Mouse (Mus musculus): ENCODE data around the gene Plk2. TPM values are rescaled to one million over a fixed set of nuclear protein-coding genes. Genes with fewer than 3 reads are reported as not detected.
"Not testable (repeated sequence)": the region's sequence is repeated elsewhere in the genome, so short reads cannot be mapped to it uniquely, and the experiment has no call there.

Gene Plk2
- total RNA-seq (2022) = 10 to 100 TPM; 19.7 to 26.0 (median 23.0) TPM

DNA sequence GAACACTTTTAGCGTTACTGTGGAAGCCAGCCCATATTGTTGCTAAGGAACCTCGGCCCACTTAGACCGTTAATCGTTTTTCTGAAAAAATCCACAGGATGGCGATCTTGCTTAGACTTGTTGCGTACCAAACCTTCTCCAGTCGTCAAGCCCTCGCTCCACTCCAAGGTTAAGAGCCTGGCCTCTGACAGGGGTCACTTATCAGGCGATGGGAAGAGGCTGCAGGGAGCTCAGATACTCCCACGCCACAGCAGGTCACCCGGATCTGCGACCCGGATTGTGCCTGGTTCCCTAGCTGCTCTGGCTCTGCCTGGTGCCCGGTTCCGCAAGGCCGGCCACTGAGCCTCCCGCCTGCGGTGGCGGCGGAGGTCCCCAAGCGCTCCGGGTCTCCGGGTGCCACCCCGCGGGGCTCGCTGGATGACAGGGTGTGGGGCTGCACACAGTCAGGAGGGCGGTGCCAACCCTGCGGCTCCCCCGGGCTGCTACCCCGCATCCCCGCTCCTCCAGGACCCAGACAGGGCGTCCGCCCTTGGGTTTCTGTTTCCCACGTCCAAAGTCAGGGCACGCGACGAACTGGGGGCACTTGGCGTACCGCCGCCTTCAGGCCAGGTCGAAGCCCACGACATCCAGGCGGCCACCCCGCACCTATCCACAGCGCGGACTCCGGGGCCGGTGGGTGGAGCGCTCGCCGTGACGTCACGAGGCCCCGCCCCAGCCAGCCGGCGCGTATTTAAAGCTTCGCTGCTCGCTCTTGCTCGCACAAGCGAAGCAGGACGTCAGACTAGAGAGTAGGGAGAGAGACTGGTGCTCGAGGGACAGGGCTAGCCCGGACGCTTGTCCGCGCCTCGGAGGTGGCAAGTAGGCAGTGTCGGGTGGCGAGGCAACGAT lies at the start of gene Plk2:
Gene Plk2, plus strand, starts transcription at position 756 of the 888 bp plus-strand sequence.
- DNase-seq (ENCODE audit: low spot score) = peak; percentile 95

GRCm38 (mm10) chr13:110346707-110347106 lies 48.1 kb upstream of the Plk2 start:
- no peak for DNase-seq (ENCODE audit: low spot score)

- DNase-seq (ENCODE audit: low spot score) = no peak
Measured at GRCm38 (mm10) chr13:110351051-110351450, 43.8 kb upstream of the Plk2 start.

GRCm38 (mm10) chr13:110356941-110357340 lies 37.9 kb upstream of the Plk2 start, which contains the start of gene Gapt:
Gapt (minus strand) TSS chr13:110357199.
- DNase-seq (ENCODE audit: low spot score) = no peak

- no peak for DNase-seq (ENCODE audit: low spot score)
Measured at GRCm38 (mm10) chr13:110363722-110364121, 31.1 kb upstream of the Plk2 start.

DNA sequence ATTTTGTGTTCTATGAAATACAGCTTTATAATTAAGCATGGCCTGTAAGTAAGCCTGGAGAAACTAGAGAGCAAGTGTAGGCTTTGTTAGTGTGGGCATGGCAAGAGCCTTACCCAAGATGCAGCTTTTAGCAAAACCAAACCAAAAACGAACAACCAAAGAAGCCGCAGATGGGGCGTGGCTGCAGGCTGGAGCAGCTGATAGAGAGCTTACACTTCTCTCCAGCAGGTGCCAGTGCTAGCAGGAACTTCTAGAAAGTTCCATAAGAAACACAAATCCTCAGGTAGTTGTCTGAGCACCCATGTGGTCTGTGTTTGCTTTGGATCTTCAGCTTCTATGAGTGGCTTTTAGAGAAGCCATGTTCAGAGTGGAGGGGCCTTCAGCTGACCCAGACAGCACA lies 28.4 kb upstream of the Plk2 start:
- DNase-seq (ENCODE audit: low spot score) = no peak

- no peak for DNase-seq (ENCODE audit: low spot score)
Measured at GRCm38 (mm10) chr13:110367961-110368555, 26.8 kb upstream of the Plk2 start.

GRCm38 (mm10) chr13:110368556-110369040 lies 26.2 kb upstream of the Plk2 start:
- DNase-seq (ENCODE audit: low spot score) = peak; percentile 57

GRCm38 (mm10) chr13:110369673-110370072 lies 25.2 kb upstream of the Plk2 start:
- no peak for DNase-seq (ENCODE audit: low spot score)

GRCm38 (mm10) chr13:110382447-110382901 lies 12.4 kb upstream of the Plk2 start:
- DNase-seq (ENCODE audit: low spot score) = no peak

DNA sequence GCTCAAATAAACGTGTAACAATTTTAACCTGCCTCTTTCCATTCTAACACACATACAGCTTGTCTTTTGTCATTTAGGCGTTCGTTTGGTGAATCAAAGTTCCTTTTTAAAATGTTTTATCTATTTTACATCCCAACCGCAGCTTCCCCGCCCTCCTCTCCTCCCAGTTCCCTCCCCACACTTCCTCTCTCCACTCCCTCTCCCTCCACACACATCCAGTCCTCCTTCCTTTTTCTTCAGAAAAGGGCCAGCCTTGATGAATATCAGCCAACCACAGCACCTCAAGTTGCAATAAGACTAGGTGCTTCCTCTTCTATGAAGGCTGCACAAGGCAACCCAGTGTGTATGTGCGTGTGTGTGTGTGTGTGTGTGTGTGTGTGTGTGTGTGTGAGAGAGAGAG lies 10.3 kb upstream of the Plk2 start:
- DNase-seq (ENCODE audit: low spot score) = no peak

DNA sequence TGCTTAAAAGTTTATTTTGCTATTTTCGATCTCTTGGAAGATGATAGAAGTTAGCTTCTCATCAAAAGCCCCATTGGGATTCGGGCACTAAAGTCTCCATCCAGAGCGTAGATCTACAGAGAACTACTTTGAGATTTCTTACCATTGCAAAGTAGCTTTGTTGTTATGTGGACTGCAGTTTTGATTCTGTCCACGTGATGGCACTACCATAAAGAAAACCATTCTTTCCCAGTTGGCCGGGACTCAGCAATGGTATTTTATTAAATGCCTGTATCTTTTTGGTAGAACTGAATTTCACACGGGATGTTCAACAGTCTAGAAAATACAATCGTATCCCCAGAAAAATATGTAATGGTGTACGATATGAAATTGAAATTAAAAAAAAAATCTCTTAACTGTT lies 2.6 kb upstream of the Plk2 start:
- DNase-seq (ENCODE audit: low spot score) = peak; percentile 80

DNA sequence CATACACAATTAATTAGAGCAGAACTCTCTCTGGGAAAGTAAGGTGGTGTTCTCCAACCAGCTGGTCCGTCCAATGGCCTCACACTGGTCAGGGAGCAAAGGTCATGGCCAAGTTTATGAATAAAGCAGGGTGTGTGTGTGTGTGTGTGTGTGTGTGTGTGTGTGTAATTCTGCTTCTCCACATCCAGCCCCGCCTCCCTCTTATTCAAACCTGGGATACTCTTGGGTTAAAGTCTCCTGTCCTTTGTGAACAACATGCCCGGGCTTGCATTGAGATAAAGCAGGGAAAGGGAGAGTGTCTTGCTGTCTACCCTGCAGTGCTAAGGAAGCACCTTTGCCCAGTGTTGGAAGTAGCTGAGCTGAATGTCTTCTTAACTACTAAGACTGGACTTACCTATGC lies 2.2 kb upstream of the Plk2 start:
- no peak for DNase-seq (ENCODE audit: low spot score)

- DNase-seq (ENCODE audit: low spot score) = peak; percentile 23
Measured at GRCm38 (mm10) chr13:110395179-110395794, 441 bp downstream of the Plk2 start.

GRCm38 (mm10) chr13:110395916-110396685 lies 1.3 kb downstream of the Plk2 start:
- DNase-seq (ENCODE audit: low spot score) = peak; percentile 24

- no peak for DNase-seq (ENCODE audit: low spot score)
Measured at GRCm38 (mm10) chr13:110397750-110398149, 2.9 kb downstream of the Plk2 start.

GRCm38 (mm10) chr13:110398513-110399270 lies 3.8 kb downstream of the Plk2 start:
- DNase-seq (ENCODE audit: low spot score) = peak; percentile 31

GRCm38 (mm10) chr13:110401443-110401842 lies 6.6 kb downstream of the Plk2 start:
- no peak for DNase-seq (ENCODE audit: low spot score)

DNA sequence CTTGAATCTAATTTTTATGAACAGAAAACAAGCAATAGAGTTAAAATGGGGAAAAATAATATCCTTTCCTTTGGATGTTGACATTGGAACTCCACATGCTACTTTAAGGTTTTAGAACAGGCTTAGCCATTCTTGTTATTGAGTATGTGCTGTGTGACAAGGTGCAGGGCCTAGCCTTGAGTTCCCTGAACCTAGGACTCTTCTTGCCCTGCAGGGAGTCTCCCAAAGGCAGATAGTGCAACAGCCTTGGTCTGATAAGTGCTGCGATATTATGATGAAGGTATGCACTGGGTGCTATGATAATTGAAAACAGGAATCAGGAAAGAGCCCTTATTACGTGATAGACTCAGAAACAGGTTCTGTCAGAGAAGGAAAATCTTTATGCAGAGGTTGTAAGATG lies 7.0 kb downstream of the Plk2 start:
- DNase-seq (ENCODE audit: low spot score) = no peak

DNA sequence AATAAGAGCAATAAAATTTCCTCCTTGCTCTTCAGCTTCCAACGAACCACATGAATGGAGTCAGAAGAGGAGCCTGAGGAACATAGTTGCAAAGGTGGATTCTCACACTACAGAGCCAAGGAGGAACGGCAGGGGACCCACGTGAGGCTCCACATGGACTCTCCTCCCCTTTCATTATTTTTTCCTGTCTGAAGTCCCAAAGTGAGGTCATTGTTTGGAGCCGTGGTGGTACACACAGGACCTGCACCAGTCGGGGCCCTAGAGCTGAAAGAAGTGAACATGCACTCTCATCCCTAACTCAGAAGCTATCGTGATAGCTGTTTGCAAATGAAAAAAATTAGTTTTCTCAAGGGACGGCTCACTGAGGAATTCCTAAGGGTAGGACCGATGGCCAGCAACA lies 9.2 kb downstream of the Plk2 start:
- no peak for DNase-seq (ENCODE audit: low spot score)

DNA sequence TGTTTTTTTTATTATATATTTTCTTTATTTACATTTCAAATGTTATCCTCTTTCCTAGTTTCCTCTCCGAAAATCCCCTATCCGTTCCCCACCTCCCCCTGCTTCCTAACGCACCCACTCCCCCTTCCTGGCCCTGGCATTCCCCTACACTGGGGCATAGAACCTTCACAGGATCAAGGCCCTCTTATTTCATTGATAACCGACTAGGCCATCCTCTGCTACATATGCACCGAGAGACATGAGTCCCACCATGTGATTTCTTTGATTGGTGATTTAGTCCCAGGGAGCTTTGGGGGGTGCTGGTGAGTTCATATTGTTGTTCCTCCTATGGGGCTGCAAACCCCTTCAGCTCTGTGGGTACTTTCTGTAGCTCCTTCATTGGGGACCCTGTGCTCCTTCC lies 9.8 kb downstream of the Plk2 start:
- DNase-seq (ENCODE audit: low spot score) = not testable (repeated sequence)

Measured in heart, adult 8-10 months (tissue).